Mouse (Mus musculus) urinary bladder, postnatal 4 days (tissue): ENCODE data around the gene Fam104a.

ENCODE experiments used
- DNase-seq, 2 experiments: peaks; one replicate each; pipeline ENCODE4 v3.0.0; 2021 to 2022; ENCODE audit warnings: low spot score in 2 of 2

Gene Fam104a

DNA sequence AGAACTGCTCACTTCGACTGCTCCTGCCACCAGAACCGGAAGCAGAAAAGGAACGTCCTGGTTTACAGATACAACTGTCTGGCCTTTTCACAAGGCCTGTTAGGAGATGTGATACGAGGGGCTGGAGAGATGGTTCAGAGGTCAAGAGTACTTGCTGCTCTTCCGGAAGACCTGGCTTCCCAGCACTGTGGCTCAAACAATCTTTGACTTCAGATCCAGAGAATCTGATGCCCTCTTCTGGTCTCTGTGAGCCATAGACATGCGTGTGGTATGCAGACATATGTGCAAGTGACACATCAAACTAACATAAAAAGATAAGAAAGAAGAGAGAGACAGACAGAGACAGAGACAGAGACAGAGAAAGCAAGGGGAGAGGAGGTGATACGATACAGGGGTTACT is 51.7 kb downstream of the Fam104a start:
- no peak for DNase-seq

DNA sequence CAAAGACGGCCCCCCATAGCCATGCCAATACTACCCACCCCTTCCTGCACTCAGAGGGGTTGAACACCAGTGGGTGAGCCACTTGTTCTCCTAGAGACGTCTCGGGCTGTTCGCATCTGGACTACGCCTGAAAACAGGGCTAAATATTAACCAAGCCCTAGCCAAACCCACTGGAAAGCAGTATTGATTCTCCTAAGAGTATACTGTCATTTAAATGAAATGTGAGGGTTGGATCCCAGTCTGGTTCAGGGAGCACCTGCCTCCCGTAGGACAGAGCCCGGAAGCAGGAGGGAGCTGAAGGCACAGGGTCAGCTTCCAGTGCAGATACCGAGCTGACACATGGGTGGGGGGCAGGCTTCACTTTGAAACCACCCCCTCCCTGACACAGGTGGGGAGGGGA is 52.1 kb downstream of the Fam104a start:
- DNase-seq: no peak

DNA sequence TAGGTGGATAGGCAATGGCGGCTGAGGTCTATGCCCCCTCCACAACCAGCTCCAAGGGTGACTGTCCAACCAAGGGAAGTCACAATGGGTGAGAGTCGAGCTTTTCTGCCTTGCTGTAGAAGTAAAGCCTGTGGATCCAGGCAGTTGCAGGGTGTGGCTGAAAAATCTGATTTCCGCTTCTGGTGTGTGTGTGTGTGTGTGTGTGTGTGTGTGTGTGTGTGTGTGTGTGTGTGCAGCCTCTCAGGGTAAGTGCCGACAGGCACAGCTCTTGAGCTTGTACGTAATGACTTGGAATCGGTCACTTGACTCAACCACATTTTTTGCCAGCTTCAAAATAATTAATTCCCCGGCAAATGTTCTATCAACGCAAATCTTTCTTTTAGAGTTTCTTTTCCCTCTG is 52.7 kb downstream of the Fam104a start:
- DNase-seq: no peak

DNA sequence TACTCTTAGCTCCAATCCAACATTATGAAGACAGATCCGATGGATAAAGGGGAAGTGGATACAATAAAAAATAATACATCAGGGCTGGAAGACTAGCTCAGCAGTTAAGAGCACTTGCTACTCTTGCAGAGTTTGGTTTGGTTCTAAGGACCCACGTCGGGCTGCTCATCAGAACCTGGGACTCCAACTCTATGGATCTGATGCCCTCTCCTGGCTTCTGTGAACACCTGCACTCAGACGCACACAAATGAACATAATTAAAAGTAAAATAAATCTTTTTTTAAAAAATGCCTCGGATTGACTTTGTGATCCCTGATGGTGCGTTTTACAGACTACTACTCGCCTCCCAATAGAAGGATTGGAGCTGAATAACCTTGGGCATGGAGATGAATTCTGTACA is 53.3 kb downstream of the Fam104a start:
- no peak for DNase-seq

DNA sequence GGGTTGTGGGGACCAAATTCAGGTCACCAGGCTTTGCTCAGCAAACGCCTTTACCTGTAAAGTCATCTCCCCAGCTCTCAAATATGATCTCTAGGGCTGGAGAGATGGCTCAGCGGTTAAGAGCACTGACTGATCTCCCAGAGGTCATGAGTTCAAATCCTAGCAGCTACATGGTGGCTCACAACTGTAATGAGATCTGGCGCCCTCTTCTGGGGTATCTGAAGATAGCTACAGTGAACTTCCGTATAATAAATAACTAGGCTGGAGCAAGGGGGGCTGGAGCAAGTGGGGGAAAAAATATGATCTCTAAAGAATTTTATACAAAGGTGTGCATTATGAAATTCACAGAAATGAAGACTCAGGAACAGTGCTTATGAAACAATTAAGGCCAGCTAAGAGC is 56.2 kb downstream of the Fam104a start:
- DNase-seq: no peak

DNA sequence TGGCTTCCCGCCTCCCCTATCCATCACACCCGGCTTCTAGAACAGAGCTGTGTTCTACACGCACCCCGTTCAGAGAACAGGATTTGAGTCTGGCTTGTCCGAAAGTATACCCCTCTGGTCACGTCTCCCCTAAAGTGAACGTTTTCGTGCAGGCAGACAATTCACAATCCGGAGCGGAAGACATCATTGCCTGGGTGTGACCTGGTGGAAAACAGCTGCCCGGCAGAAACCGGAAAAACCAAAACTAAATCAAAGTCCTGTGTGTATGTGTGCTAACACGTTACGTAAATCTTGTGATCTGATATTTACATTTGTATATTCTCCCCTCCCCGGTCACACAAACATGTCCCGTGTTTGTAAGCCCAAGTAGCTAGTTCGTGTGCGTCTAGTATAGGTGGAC is 58.5 kb downstream of the Fam104a start:
- DNase-seq: no peak

DNA sequence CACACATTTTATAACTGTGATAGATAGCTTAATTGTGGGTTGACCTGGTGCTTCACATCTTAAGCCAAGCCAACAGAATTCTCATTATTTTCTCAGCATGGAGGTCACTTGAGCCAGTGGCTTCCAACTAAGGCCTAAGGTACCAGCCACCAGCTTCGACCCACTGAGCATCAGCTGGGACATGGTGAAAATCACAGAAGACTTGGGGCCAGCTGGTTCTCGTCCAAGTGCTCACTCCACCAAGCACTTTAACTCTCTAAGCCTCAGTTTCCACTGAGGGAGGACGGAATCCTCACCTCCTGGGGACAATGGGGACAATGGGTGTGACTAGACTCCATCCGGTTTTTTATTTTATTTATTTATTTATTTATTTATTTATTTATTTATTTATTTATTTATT is 61.9 kb downstream of the Fam104a start:
- no peak for DNase-seq

DNA sequence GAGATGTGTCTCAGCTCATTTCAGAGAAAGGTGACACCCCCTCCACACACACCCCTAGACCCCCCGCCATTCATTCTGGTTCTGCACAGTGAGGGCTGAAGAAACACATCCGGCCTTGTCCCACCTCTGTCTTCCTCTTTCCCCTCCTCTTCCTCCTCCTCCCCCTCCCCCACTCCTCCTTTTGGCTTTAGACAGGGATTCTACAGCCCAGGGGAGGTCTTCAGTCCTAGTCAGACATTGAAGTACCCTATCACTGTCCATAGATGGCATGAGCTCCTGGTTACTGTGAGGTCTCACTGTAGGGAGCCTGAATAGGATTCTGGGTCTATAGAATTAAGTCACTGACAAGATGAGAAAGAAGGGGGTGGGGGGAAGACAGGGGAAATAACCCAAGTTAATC is 63.0 kb downstream of the Fam104a start:
- DNase-seq: no peak

DNA sequence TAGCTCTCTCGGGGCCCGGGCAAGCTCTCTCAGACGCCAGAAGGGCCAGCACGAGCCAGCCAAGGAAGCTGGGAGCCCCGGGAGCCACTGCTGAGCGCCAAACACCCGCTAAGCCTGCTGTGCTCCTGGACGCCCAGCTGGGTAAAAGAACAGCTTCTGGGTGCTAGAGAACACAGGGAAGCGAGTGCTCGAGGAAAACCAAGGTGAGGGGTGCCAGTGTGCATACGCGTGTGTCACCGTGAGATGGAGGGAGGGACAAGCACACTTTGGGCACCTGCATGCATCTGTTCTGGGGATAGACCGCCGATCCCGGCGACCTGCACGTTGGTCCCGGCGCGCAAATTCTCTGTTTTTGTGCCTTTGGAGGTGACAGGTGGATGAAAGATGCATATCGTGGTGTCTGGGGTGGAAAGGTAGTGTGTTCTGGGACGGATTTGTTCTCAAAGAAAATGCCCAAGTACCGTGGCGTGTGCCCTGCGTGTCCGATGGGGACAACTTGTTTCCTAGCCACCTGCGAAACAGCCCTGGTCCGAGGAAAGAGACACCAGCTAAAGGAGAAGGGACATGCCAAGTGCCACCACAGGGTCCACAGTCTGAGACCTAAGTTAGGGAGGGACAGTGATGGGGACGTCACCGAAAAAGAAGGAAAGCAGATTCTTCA is 64.4 kb downstream of the Fam104a start:
- no peak for DNase-seq

DNA sequence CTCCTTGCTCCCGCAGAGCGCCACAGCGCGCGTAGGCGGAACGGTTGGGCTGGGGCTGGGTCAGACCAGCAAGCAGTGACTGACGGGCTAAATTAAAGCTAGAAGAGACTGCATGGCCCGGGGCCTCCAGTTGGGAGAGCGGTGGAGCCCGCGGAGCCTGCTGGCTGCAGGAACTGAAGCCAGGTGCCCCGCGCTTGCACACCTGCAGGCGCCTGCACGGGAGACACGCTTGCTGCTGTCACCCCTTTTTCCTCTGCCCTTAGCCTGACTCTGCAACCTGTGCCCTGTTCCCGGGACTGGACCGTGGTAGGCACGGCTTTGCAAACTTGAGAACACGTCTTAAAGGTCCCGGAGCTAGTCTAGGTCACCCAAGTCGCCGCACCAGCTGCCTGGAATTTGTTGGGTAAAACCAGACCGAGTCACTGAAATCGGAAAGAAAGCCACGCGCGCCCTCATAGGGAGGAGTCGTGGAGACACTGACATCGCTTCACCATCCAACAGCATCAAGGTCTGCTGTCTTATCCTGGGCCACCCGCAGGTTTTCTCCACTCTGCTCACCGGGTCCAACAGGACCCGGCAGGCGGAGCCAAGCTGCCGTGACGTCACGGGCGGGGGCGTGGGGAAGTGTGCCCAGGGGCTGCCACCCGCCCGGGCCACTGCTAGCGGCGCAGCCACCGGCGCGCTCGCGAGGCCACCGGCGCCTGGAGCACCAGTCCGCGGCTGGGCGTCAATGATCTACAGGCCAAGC is 65.1 kb downstream of the Fam104a start, which contains the start of gene Sstr2:
Sstr2 (plus strand) TSS at position 671 of the 748 bp plus-strand sequence.
- peak; percentile 43 to 67 for DNase-seq

DNA sequence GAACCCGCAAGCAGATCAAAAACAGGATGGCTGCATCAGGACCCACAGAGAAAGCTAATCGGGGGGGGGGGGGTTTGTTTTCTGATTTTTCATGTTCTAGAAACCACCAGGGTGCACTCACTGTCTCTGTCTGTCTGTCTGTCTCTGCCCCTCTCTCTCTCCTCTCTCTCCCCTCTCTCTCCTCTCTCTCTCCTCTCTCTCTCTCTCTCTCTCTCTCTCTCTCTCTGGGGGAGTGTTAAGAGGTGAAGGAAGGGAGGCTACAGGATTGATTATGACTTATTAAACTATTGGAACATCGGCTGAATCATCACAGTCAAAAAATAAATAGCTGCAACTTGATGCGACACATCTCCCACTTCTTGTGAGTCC is 65.7 kb downstream of the Fam104a start:
- no peak for DNase-seq

DNA sequence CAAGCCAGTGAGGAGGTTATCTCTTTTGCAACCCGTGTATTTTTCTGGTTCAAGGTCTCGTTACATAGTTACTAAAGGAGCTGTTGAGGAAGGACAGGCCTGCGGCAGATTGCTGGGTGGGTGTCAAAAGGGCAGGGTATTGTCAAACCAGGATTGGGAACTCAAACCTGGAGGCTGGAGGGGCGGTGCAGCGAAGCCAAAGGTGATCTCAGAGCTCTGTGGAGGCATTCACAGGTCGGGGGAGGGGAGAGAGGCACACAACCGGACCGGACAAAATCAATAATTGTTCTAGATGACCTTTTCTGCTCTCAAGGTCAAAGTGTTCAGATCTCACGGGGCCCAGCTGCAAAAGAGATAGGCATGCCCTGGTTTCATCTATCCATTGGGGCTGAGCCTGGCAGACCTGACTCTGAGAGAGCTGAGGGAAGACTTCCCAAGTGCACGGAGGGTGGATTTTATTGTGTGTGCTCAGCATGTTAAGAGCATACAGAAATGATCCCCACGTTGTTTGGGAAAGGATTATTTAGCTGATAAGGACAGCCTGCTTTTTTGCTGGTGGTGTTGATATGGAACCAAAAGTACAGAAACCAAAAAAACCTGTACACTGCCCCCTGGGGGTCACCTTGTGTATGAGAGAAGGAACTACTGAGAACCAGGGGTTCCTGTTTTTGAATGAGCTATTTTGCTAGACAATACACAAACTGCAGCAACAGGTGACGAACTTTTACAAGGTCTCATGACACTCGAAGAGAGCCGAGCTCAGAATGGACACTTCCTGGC is 66.6 kb downstream of the Fam104a start:
- DNase-seq: peak; percentile 34 to 80

DNA sequence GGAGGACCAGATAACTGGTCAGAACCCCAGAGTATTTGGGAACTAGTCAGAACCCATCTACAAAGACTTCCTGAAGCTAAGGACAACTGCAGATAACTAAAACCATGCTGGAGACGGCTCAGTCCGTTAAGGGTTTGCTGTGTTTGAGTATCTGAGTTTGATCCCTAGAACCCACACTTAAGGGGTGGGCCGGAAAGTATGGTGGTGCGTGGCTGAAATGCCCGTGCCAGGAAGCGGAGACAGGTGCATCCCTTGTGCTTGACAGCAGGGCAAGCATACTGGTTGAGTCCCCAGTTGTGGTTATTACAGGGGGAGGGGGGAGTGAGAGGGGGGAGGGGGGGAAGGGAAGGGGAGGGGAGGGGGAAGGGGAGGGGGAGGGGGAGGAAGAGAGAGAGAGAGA is 69.5 kb downstream of the Fam104a start:
- DNase-seq: no peak

DNA sequence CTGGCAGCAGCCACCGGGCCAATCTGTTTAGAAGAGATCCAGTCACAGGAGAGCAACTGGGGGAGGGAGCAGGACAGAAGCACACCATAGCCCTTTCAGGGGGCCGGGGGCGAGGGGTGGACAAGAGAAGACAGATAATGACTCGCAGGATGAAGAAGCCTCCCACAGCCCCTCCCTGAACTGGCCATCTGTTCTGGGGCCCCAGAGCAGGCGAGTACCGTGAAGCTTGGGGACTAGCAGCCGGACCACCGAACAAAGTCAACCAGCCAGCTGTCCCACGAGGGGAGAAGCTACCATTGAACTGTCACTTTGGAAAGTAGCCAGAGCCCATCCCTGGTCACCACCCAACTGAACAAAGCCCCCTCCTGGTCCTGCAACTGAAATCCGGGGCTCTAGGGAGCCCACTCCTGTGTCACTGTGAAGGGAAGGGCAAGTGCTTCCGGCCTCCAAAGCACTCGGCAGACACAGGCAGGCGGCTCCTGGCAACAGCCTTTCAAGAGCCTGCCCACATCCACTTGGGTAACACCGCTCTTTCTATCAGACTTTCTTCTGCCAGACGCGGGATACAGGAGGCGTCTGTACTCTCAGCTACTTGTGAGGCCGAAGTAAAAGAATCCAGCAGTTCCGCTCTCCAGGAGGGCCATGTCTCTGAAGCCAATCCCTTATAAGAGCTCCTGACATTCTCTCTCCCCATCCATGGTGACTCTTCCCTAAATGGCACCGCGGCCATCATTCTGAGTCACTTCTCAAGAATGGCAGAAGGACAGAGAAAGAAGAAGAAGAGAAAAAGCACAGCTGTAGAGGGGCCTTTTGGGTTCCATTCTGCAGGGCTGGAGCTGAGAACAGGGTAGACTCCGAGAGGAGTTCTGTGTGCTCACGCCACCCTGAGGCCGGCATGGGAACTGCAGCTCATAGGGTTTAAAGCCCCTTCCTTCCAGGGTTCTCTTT is 72.0 kb downstream of the Fam104a start:
- peak in 1 of 2 experiments; percentile 33 for DNase-seq
